Mouse (Mus musculus): Measurements from ENCODE around the gene Mipep.

DNA sequence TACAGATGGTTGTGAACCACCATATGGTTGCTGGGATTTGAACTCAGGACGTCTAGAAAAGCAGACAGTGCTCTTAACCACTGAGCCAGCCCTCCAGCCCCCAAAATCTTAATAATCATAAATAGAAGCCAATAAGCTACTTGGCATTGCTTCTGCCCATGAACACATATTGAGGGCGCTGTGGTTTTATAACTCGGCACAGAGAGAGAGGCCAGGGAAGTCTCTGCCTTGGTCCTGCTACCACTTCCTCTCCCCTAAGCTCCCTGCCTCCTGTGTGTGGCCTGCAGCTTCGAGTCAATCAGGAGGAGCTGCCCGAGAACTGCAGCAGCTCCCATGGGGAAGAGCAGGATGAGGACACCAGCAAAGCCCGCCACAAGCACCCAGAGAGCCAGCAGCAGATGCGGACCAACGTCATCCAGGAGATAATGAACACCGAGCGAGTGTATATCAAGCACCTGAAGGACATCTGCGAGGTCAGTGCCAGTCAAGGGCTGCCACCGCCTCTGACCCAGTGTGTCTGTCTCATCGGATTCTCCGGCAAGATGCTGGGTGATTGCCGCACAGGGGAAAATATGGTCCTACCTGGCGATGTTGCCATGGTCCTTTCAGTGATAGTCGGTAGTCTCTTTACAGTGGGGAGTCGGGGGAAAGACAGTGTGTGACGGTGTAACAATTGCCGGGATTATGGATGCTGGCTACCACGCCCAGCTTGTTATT, 37.1 kb upstream of the Mipep start:
- TF ChIP-seq ZKSCAN1 (IDR thresholded peaks at IDR 0.05; ENCODE audit: low read depth, low read length) (no peak), GABPA (IDR thresholded peaks at IDR 0.05; ENCODE audit: low read depth, low read length) (no peak), POLR2AphosphoS2 (IDR thresholded peaks at IDR 0.05; ENCODE audit: low read length) (no peak), CTCF (IDR thresholded peaks at IDR 0.05 in 2 of 3, conservative IDR thresholded peaks at IDR 0.05 in 1 of 3; ENCODE audit: control insufficient read depth in 1 of 3, insufficient read depth in 1 of 3, low read depth in 2 of 3, low read length in 3 of 3, poor library complexity in 1 of 3, severe bottlenecking in 1 of 3) (no peak), MYB (IDR thresholded peaks at IDR 0.05; ENCODE audit: low read depth, low read length) (no peak), SMC3 (IDR thresholded peaks at IDR 0.05; ENCODE audit: low read depth, low read length) (no peak), JUND (IDR thresholded peaks at IDR 0.05; ENCODE audit: low read depth, low read length) (no peak), POLR2A (IDR thresholded peaks at IDR 0.05; ENCODE audit: control insufficient read depth in 1 of 2, insufficient read depth in 1 of 2, low read depth in 1 of 2, low read length in 2 of 2, poor library complexity in 1 of 2) (no peak), MAFK (IDR thresholded peaks at IDR 0.05; ENCODE audit: borderline replicate concordance, low read depth, low read length) (no peak), MAX (IDR thresholded peaks at IDR 0.05; ENCODE audit: low read length) (no peak), ZNF384 (IDR thresholded peaks at IDR 0.05; ENCODE audit: low read depth, low read length) (no peak), MYC (IDR thresholded peaks at IDR 0.05; ENCODE audit: low read depth, low read length) (no peak), KAT2A (conservative IDR thresholded peaks at IDR 0.05; ENCODE audit: low read depth, low read length) (no peak), TCF12 (IDR thresholded peaks at IDR 0.05; ENCODE audit: low read depth, low read length) (no peak)

Measured in MEL (cell line).